Mouse (Mus musculus): ENCODE measurements around the gene Hist1h2aa.

- TF ChIP-seq GATA1 (IDR thresholded peaks at IDR 0.05; ENCODE audit: borderline replicate concordance, low read length) = no peak
- TF ChIP-seq FLI1 (IDR thresholded peaks at IDR 0.05; ENCODE audit: low read length) = no peak
Measured at GRCm38 (mm10) chr13:23885540-23885939, 48.7 kb upstream of the Hist1h2aa start.

All from megakaryocyte, embryonic 14.5 days (primary cell).